Mouse (Mus musculus): ENCODE measurements around the gene Rer1.

Gene Rer1

GRCm38 (mm10) chr4:155034202-155034601, 52.0 kb downstream of the Rer1 start:
- in situ Hi-C loops (cut with MboI; ENCODE audit: low sequenced_read_pairs): no loop called here

GRCm38 (mm10) chr4:155033115-155033514, 53.1 kb downstream of the Rer1 start:
- in situ Hi-C loops (cut with MboI; ENCODE audit: low sequenced_read_pairs): no loop called here

GRCm38 (mm10) chr4:155024170-155025010, 61.8 kb downstream of the Rer1 start:
- in situ Hi-C loops (cut with MboI; ENCODE audit: low sequenced_read_pairs): no loop called here
